Mouse (Mus musculus): ENCODE results near the gene Vps35l. TPM values are rescaled to one million over a fixed set of nuclear protein-coding genes. Genes with fewer than 3 reads are reported as not detected.

Vps35l gene
- polyA plus RNA-seq, 1 experiment from 2014 or later, result 66.2 TPM

- H3K4me2 ChIP-seq (ENCODE audit: low read depth, severe bottlenecking), result no peak overlapping the region
- no peak overlapping the region for H3K4me3 ChIP-seq (ENCODE audit: low read depth, low read length)
- H3K27me3 ChIP-seq (ENCODE audit: control insufficient read depth, insufficient read depth, low read length), result no peaks in the 10 kb centered on the region
- ATAC-seq (ENCODE audit: insufficient number of reproducible peaks, low FRiP score, low TSS enrichment, low read depth), result no peak
- H3K36me3 ChIP-seq (ENCODE audit: control insufficient read depth, insufficient read depth, low read length), result peaks cover 36% of the 10 kb centered on the region
- H3K9ac ChIP-seq (ENCODE audit: low read length), result no peak overlapping the region
- WGBS, result 94% methylated on average over 4 of the region's 4 CpGs
- no peak for DNase-seq (ENCODE audit: low spot score)
- H3K4me1 ChIP-seq (ENCODE audit: control insufficient read depth, insufficient read depth, low read length), result no peaks in the 10 kb centered on the region
- no peak overlapping the region for H3K27ac ChIP-seq (replicated peaks; ENCODE audit: low read depth, low read length)
- no peaks in the 10 kb centered on the region for H3K9me3 ChIP-seq (ENCODE audit: control insufficient read depth, low read length)
Measured at GRCm38 (mm10) chr7:118846329-118846728, 106.3 kb downstream of the Vps35l start.

GRCm38 (mm10) chr7:118848796-118849195, 108.8 kb downstream of the Vps35l start:
- Histone ChIP-seq H3K27me3 (ENCODE audit: control insufficient read depth, insufficient read depth, low read length) (no peaks in the 10 kb centered on the region), H3K27ac (replicated peaks; ENCODE audit: low read depth, low read length) (no peak overlapping the region), H3K4me1 (ENCODE audit: control insufficient read depth, insufficient read depth, low read length) (no peaks in the 10 kb centered on the region), H3K9me3 (ENCODE audit: control insufficient read depth, low read length) (no peaks in the 10 kb centered on the region), H3K4me3 (ENCODE audit: low read depth, low read length) (no peak overlapping the region), H3K9ac (ENCODE audit: low read length) (no peak overlapping the region), H3K4me2 (ENCODE audit: low read depth, severe bottlenecking) (no peak overlapping the region), H3K36me3 (ENCODE audit: control insufficient read depth, insufficient read depth, low read length) (peaks cover 40% of the 10 kb centered on the region)
- DNase-seq (ENCODE audit: low spot score) (peak; percentile 32), ATAC-seq (ENCODE audit: insufficient number of reproducible peaks, low FRiP score, low TSS enrichment, low read depth) (no peak)
- WGBS, result 80% methylated on average over 10 of the region's 10 CpGs

GRCm38 (mm10) chr7:118849543-118850250, 109.7 kb downstream of the Vps35l start:
- H3K4me2 ChIP-seq (ENCODE audit: low read depth, severe bottlenecking), result no peak overlapping the region
- 90% methylated on average over 5 of the region's 5 CpGs for WGBS
- no peak for DNase-seq (ENCODE audit: low spot score)
- H3K36me3 ChIP-seq (ENCODE audit: control insufficient read depth, insufficient read depth, low read length), result peaks cover 33% of the 10 kb centered on the region
- no peak overlapping the region for H3K4me3 ChIP-seq (ENCODE audit: low read depth, low read length)
- no peaks in the 10 kb centered on the region for H3K9me3 ChIP-seq (ENCODE audit: control insufficient read depth, low read length)
- H3K27me3 ChIP-seq (ENCODE audit: control insufficient read depth, insufficient read depth, low read length), result no peaks in the 10 kb centered on the region
- peaks cover 5% of the 10 kb centered on the region; the same call in 1 of the 2 replicates for H3K4me1 ChIP-seq (ENCODE audit: control insufficient read depth, insufficient read depth, low read length)
- H3K27ac ChIP-seq (replicated peaks; ENCODE audit: low read depth, low read length), result no peak overlapping the region
- no peak overlapping the region for H3K9ac ChIP-seq (ENCODE audit: low read length)
- no peak for ATAC-seq (ENCODE audit: insufficient number of reproducible peaks, low FRiP score, low TSS enrichment, low read depth)

GRCm38 (mm10) chr7:118850676-118851290, 110.8 kb downstream of the Vps35l start:
- no peak overlapping the region for H3K27ac ChIP-seq (replicated peaks; ENCODE audit: low read depth, low read length)
- H3K9me3 ChIP-seq (ENCODE audit: control insufficient read depth, low read length), result no peaks in the 10 kb centered on the region
- H3K4me1 ChIP-seq (ENCODE audit: control insufficient read depth, insufficient read depth, low read length), result peaks cover 6% of the 10 kb centered on the region; the same call in 1 of the 2 replicates
- 90% methylated on average over 9 of the region's 9 CpGs for WGBS
- DNase-seq (ENCODE audit: low spot score), result no peak
- no peak for ATAC-seq (ENCODE audit: insufficient number of reproducible peaks, low FRiP score, low TSS enrichment, low read depth)
- H3K9ac ChIP-seq (ENCODE audit: low read length), result no peak overlapping the region
- no peak overlapping the region for H3K4me3 ChIP-seq (ENCODE audit: low read depth, low read length)
- no peak overlapping the region for H3K4me2 ChIP-seq (ENCODE audit: low read depth, severe bottlenecking)
- H3K36me3 ChIP-seq (ENCODE audit: control insufficient read depth, insufficient read depth, low read length), result peaks cover 28% of the 10 kb centered on the region; the same call in 1 of the 2 replicates
- H3K27me3 ChIP-seq (ENCODE audit: control insufficient read depth, insufficient read depth, low read length), result no peaks in the 10 kb centered on the region

- no peak overlapping the region for H3K4me3 ChIP-seq (ENCODE audit: low read depth, low read length)
- no peak overlapping the region for H3K4me2 ChIP-seq (ENCODE audit: low read depth, severe bottlenecking)
- ATAC-seq (ENCODE audit: insufficient number of reproducible peaks, low FRiP score, low TSS enrichment, low read depth) (no peak), DNase-seq (ENCODE audit: low spot score) (no peak)
- H3K9me3 ChIP-seq (ENCODE audit: control insufficient read depth, low read length), result no peaks in the 10 kb centered on the region
- H3K9ac ChIP-seq (ENCODE audit: low read length), result no peak overlapping the region
- H3K27ac ChIP-seq (replicated peaks; ENCODE audit: low read depth, low read length), result no peak overlapping the region
- H3K36me3 ChIP-seq (ENCODE audit: control insufficient read depth, insufficient read depth, low read length), result peaks cover 26% of the 10 kb centered on the region; the same call in 1 of the 2 replicates
- no peaks in the 10 kb centered on the region for H3K27me3 ChIP-seq (ENCODE audit: control insufficient read depth, insufficient read depth, low read length)
- 95% methylated on average over 7 of the region's 7 CpGs for WGBS
- peaks cover 6% of the 10 kb centered on the region; the same call in 1 of the 2 replicates for H3K4me1 ChIP-seq (ENCODE audit: control insufficient read depth, insufficient read depth, low read length)
Measured at GRCm38 (mm10) chr7:118851571-118851970, 111.5 kb downstream of the Vps35l start.

- Histone ChIP-seq H3K9me3 (ENCODE audit: control insufficient read depth, low read length) (no peaks in the 10 kb centered on the region), H3K4me2 (ENCODE audit: low read depth, severe bottlenecking) (no peak overlapping the region), H3K36me3 (ENCODE audit: control insufficient read depth, insufficient read depth, low read length) (peaks cover 19% of the 10 kb centered on the region; the same call in 1 of the 2 replicates), H3K27ac (replicated peaks; ENCODE audit: low read depth, low read length) (no peak overlapping the region), H3K27me3 (ENCODE audit: control insufficient read depth, insufficient read depth, low read length) (no peaks in the 10 kb centered on the region), H3K4me1 (ENCODE audit: control insufficient read depth, insufficient read depth, low read length) (peaks cover 6% of the 10 kb centered on the region; the same call in 1 of the 2 replicates), H3K4me3 (ENCODE audit: low read depth, low read length) (no peak overlapping the region), H3K9ac (ENCODE audit: low read length) (no peak overlapping the region)
- 90% methylated on average over 4 of the region's 4 CpGs for WGBS
- DNase-seq (ENCODE audit: low spot score), result no peak
- no peak for ATAC-seq (ENCODE audit: insufficient number of reproducible peaks, low FRiP score, low TSS enrichment, low read depth)
Measured at GRCm38 (mm10) chr7:118852611-118853010, 112.6 kb downstream of the Vps35l start.

GRCm38 (mm10) chr7:118854606-118855005, 114.6 kb downstream of the Vps35l start:
- Histone ChIP-seq H3K9ac (ENCODE audit: low read length) (peak overlapping the region; percentile 77), H3K27ac (replicated peaks; ENCODE audit: low read depth, low read length) (no peak overlapping the region), H3K9me3 (ENCODE audit: control insufficient read depth, low read length) (no peaks in the 10 kb centered on the region), H3K36me3 (ENCODE audit: control insufficient read depth, insufficient read depth, low read length) (peaks cover 11% of the 10 kb centered on the region; the same call in 1 of the 2 replicates), H3K27me3 (ENCODE audit: control insufficient read depth, insufficient read depth, low read length) (no peaks in the 10 kb centered on the region), H3K4me2 (ENCODE audit: low read depth, severe bottlenecking) (peak overlapping the region; percentile 77), H3K4me1 (ENCODE audit: control insufficient read depth, insufficient read depth, low read length) (peaks cover 6% of the 10 kb centered on the region; the same call in 1 of the 2 replicates), H3K4me3 (ENCODE audit: low read depth, low read length) (peak overlapping the region; percentile 79)
- ATAC-seq (ENCODE audit: insufficient number of reproducible peaks, low FRiP score, low TSS enrichment, low read depth), result no peak
- DNase-seq (ENCODE audit: low spot score), result no peak
- 22% methylated on average over 3 of the region's 3 CpGs for WGBS

- Histone ChIP-seq H3K4me3 (ENCODE audit: low read depth, low read length) (peak within 1 kb of the TSS; percentile 79), H3K27me3 (ENCODE audit: control insufficient read depth, insufficient read depth, low read length) (no peaks in the 10 kb centered on the region), H3K4me2 (ENCODE audit: low read depth, severe bottlenecking) (peak within 1 kb of the TSS; percentile 77), H3K27ac (replicated peaks; ENCODE audit: low read depth, low read length) (no peak within 1 kb of the TSS), H3K9ac (ENCODE audit: low read length) (peak within 1 kb of the TSS; percentile 77), H3K9me3 (ENCODE audit: control insufficient read depth, low read length) (no peaks in the 10 kb centered on the region), H3K36me3 (ENCODE audit: control insufficient read depth, insufficient read depth, low read length) (peaks cover 9% of the 10 kb centered on the region; the same call in 1 of the 2 replicates), H3K4me1 (ENCODE audit: control insufficient read depth, insufficient read depth, low read length) (peaks cover 6% of the 10 kb centered on the region; the same call in 1 of the 2 replicates)
- peak; percentile 95 for DNase-seq (ENCODE audit: low spot score)
- under 1% methylated on average over 57 of the region's 57 CpGs for WGBS
- peak; percentile 97 for ATAC-seq (ENCODE audit: insufficient number of reproducible peaks, low FRiP score, low TSS enrichment, low read depth)
Measured at GRCm38 (mm10) chr7:118855171-118855876, 115.3 kb downstream of the Vps35l start, which contains the start of gene Iqck. Iqck (plus strand) TSS chr7:118855752.

Measured in limb, embryonic 11.5 days (tissue).